Mouse (Mus musculus) adrenal gland, adult 8-10 months (tissue): ENCODE measurements around the gene Psmb1. TPM values are rescaled to one million over a fixed set of nuclear protein-coding genes. Genes with fewer than 3 reads are reported as not detected.
A peak's percentile ranks its signal among the peaks of the same experiment; 100 is the strongest.
"Not testable (repeated sequence)": the region's sequence is repeated elsewhere in the genome, so short reads cannot be mapped to it uniquely, and the experiment has no call there.

ENCODE experiments used
- DNase-seq: peaks from one replicate; pipeline ENCODE4 v3.0.0; 2022
- total RNA-seq, 4 experiments: library from RNA; stranded (reverse); gene quantifications; 2 replicates each; pipeline ENCODE4 v1.2.4; 2022

Gene Psmb1
- 100 to 1,000 TPM; 168 to 183 (median 174) TPM for total RNA-seq

GRCm38 (mm10) chr17:15499656-15500394 lies at the start of gene Psmb1, which contains the start of gene Tbp:
Psmb1 (minus strand) TSS chr17:15499751.
Tbp (plus strand) TSS chr17:15499888.
- DNase-seq, result peak; percentile 98

DNA sequence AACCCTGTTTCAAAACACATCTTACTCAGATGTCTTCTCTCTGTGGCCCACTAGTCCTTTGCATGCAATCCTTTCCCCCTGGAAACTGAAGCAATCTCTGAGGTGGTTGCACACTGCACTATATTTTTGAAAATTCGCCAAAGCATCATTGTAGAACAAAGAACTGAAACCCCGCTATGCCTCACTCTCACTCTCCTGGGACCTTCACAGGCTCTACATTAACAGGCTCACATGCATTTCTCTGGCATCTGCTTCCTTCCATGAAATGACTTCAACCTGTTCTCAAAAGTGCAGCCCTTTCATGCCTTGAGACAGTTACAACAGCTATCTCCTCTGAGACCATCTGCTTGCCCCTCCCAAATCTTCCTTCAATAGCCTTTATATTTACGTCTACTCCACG lies 46.9 kb upstream of the Psmb1 start:
- no peak for DNase-seq

DNA sequence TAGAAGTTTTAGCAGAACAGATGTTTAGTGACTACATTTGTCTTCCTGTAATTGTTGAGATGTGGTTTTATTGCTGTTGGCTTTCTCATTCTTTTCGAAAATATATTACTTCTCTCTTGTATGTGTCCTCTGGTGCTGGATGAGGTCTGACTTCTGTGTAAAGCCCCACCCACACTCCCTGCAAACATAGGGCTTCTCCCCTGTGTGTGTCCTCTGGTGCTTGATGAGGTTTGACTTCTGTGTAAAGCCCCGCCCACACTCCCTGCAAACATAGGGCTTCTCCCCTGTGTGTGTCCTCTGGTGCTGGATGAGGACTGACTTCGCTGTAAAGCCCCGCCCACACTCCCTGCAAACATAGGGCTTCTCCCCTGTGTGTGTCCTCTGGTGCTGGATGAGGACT lies 44.3 kb upstream of the Psmb1 start:
- DNase-seq, result not testable (repeated sequence)

DNA sequence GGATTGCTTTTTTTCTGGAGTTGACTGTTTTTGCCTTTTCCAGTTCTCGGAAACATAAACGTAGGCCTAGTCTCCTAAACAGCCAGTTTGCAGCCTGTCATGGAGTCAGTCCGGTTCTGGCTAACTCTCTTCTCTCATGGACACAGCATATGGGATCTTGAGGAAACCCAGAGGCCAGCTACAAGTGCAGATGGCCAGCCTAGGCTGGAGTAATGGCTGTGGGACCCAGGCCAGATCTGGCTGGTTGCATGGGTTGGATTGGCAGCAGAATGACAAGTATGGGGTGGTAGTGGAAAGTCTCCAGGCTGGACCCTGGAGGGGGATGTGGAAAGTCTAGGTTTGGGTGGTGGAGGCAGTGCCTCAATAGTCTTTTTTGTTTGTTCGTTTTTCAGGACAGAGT lies 40.8 kb upstream of the Psmb1 start:
- DNase-seq, result no peak

GRCm38 (mm10) chr17:15536457-15536904 lies 36.9 kb upstream of the Psmb1 start:
- no peak for DNase-seq

GRCm38 (mm10) chr17:15535943-15536342 lies 36.4 kb upstream of the Psmb1 start:
- DNase-seq, result no peak

DNA sequence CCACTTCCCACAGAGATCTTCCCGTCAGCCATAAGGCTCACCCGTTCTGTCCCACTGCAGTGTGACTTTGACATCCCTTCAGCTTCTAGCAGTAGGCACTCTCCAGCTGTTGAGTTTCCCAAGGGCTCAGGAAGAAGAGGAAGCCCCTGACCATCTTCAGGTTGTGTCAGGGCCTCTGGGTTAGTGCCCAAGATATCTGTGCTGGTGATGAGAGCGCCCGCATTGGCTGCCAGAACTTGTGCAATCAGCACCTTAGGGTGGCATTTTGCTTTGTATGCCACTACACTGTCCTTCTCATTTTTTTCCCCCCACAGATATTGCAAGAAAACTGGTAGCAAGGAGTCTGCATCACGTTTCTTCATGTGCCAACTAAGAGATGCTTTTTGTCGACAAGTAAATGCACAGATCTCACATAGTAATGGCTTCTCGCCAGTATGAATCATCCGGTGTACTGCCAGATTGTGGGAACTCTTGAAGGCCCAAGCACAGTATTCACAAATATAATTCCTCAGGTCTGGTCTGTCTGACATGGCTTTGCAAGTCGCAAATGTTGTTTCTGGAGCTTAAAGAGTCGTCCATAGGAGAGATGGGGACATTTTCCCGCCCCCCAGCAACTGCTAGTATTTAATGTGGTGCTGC lies 35.7 kb upstream of the Psmb1 start:
- DNase-seq, result no peak

DNA sequence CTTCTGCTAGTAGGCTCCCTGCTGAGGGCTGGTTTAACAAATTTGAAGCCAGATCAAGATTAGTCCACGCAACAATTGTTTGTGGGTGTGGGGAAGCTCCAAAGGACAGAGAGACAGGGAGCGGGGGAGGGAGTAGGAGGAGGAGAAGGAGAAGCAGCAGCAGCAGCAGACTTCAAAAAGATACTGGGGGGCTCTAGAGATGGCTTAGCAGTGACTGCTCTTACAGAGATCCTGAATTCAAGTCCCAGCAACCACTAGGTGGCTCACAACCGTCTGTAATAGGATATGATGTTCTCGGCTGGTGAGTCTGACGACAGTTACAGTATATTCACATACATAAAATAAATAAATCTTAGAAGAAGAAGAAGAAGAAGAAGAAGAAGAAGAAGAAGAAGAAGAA lies 30.6 kb upstream of the Psmb1 start:
- no peak for DNase-seq

- no peak for DNase-seq
These were observed 29.3 kb upstream of the Psmb1 start for GRCm38 (mm10) chr17:15528887-15529286.

- no peak for DNase-seq
These were observed 28.2 kb upstream of the Psmb1 start for GRCm38 (mm10) chr17:15527811-15528136.

DNA sequence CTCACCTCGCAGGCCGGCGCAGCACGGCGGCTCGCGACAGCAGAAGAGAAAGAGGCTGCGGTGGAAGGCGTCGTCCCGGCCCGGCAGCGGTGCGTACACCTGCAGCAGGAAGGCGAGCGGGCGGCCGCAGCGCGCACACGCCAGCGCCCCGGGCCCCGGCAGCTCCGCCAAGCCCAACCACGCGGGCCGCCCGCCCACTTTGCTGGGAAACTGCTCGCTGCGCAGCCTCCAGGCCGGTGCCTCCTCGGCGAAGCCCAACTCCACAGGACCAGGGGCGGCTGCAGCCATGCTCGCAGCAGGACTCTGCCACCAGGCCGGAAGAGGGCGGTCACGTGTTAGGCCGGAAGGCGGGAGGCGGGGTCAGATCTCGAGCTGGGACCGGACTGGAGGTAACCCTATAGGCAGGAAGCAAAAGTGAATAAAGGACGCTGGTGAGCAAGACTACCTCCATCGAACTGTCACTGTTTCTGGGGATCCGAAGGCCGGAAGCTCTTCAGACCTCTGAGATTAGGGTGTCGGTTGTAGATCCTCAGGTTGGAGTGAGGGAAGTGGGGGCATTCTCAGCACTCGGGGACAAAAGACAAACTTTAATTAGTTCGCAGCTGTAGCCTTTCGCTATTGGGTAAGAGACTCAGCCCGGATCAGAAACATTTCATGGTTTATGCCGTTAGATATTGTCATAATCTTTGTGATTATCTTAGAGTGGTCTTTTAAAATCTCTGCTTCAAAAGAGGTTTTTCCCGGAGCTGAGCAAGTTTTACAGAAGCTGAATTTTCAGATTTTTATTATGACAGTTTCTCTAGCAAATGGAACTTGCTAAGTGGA lies 27.6 kb upstream of the Psmb1 start, which contains the start of gene Pdcd2:
Gene Pdcd2, minus strand, starts transcription at position 316 of the 825 bp plus-strand sequence.
- peak; percentile 95 for DNase-seq

- no peak for DNase-seq
These were observed 26.8 kb upstream of the Psmb1 start for GRCm38 (mm10) chr17:15526304-15526703.

DNA sequence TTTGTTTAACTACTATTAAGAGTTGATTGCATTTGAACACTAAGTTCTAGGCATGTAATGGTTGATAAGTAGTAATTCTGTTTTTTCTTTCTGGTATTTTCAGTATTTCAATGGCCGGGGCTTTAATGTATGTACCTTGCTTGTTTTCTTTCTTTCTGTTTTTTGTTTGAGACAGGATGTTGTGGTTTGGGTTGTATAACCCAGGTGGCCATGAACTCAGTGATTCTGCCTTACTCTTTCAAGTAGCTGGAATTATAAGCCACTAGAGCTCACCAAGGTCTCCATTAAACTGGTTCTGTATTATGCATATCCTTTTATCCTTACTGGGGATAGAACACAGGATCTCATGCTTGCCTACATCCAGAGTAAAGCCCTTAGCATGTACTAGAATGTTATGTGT lies 19.2 kb upstream of the Psmb1 start:
- no peak for DNase-seq

DNA sequence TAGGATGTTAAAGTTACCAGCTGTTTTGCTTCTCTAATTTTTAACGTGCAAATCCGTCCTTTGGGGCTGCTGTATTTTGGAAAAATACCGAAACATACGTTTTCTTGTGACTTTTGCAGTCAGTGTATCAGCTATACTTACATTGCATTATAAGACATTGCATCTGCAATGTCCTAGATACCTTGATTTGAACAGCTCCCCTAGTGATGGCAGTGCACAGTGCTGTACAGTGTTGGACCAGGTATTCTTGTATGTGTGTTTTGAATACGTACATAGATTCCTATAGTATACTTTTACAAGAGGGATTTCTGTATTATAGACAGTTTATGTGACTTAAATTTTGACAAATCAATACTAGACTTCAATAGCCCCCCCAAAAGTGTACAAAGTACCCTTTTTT lies 18.6 kb upstream of the Psmb1 start:
- DNase-seq, result no peak

DNA sequence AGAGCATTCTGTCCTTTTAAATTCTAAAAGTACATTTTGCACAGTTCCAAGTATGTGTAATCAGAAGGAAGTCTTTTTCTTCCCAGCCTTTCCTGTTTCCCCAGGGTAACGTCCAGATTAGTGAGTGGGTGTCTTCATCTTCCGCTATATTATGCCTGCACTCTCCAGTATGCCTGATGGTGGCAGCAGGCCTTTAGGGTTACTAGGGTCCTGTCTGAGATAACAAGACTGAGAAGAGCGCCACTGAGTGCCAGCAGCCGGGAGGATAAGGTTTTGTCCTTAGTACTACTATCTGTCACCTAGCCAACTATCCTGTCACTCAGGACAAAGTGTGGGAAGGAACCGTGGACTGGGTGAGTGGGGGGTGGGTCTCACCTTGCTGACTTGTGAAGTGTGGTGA lies 18.2 kb upstream of the Psmb1 start:
- no peak for DNase-seq

GRCm38 (mm10) chr17:15510694-15511093 lies 11.1 kb upstream of the Psmb1 start:
- no peak for DNase-seq

DNA sequence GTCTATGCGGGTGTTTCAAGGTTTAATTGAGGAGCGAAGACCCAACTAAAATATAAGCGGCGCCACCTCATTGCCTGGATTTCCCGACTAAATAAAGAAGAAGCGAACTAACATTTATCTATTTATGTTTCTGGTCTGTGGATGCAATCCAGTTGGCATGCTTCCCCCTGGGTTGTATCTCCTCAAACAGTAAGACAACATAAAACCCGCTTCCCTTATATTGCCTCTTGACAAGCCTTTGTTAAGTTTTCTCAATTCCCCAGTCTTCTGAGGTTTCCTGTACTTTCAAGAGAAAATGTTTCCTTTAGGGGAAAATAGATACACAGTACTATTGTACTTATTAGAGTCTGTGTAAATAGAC lies 818 bp downstream of the Psmb1 start:
- no peak for DNase-seq

- peak; percentile 91 for DNase-seq
These were observed 1.4 kb downstream of the Psmb1 start for GRCm38 (mm10) chr17:15497882-15498752.

DNA sequence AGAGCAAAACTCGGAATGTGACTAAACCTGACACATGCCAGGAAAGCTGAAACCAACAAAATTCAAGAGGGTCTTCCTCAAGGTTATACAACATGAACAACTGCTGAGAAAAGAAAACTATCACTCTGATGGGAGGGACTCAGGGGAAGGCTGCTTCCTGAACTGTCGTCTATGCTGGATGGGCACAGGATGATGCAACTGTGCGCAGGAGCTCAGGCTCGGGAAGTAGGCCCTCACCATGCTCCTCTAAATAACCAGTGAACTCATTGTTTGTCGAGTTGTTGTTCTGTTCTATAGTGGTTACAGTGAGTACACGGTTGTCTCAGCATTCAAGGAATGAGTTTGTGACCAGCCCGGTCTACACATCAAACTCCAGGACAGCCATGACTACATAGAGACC lies 9.0 kb downstream of the Psmb1 start:
- no peak for DNase-seq

DNA sequence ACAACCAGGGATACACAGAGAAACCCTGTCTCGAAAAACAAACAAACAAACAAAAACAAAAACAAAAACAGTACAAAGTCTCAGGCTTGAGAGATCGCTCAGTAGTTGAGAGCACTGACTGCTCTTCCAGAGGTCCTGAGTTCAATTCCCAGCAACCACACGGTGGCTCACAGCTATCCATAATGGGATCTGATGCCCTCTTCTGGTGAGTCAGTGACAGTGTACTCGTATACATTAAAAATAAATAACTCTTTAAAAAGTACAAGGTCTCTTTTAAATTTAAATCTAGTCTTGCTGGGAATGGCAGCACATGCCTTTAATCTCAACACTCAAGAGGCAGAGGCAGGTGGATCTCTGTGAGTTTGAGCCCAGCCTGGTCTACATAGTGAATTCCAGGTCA lies 26.9 kb downstream of the Psmb1 start:
- DNase-seq, result no peak

GRCm38 (mm10) chr17:15467669-15468068 lies 31.9 kb downstream of the Psmb1 start:
- DNase-seq, result peak; percentile 29

DNA sequence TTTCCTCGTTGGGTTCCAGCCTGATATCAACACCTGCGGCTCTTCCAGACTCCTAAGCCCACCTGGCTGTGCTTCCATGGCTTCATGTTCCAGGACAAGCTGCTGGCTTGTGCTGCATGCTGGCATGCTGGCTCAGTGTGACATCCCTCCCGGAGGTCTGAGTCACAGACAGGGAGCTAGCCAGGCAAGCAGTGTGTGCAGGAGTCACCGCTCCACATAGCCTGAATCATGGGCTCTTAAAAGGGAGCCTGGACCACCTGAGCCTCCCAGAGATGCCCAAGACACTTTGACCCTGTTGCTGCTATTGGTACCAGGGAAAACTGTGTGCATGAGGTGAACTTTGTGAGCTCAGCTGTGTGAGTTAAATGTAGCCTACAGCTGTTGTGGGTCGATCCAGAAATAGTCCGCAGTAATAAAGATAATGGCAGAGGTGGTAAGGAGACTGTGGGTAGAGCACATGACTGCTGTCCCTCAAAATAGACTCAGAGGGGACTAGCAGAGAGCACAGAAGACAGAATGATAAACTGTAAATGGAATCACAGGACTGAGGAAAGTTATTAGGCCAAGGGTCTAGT lies 37.5 kb downstream of the Psmb1 start:
- no peak for DNase-seq
